Comparison of ENCODE assay signal across 17 mouse cellular contexts in genomic region chr4:137887993-137888388, GRCm38 (mm10). TPM values are rescaled to one million over a fixed set of nuclear protein-coding genes. Genes with fewer than 3 reads are reported as not detected.
DNase-seq lines count a peak whose midpoint lies in the region; ATAC-seq lines count a peak whose summit lies in the region.
"Had no signal": no experiment of that assay in that cellular context is flagged by ENCODE, and none has a peak within 500 bp of the region (broad histone marks: within the 10 kb centered on the region; RNA-seq: fewer than 3 reads in every experiment).

No protein-coding gene starts in this region.

- ATAC-seq in heart, embryonic 11.5 days (replicated peaks; ENCODE audit: insufficient number of reproducible peaks, low FRiP score, low TSS enrichment) = peak; percentile 64; the same call in 1 of the 2 replicates
- peak; percentile 43; the same call in 1 of the 2 replicates for ATAC-seq in heart, embryonic 14.5 days (ENCODE audit: insufficient number of reproducible peaks, insufficient read depth, low FRiP score, low read depth)
- ATAC-seq in erythroid progenitor cell, adult 5-6 weeks (replicated peaks; ENCODE audit: low FRiP score, poor library complexity, severe bottlenecking) = no peak
- ATAC-seq: activated CD4-positive, CD25-positive, alpha-beta regulatory T cell, adult 4 months had no signal

- H3K4me1 ChIP-seq in heart, embryonic 11.5 days (ENCODE audit: control insufficient read depth, insufficient read depth, low read length) = peaks cover 37% of the 10 kb centered on the region
- H3K4me1 ChIP-seq in heart, embryonic 14.5 days (ENCODE audit: control insufficient read depth in 2 of 2, insufficient read depth in 2 of 2, low read length in 2 of 2) = peaks cover 5 to 10% of the 10 kb centered on the region in 2 experiments; a peak in 2 of 4 replicates

- WGBS in heart, embryonic 11.5 days (ENCODE audit: insufficient replicate concordance) = 42% methylated on average over 8 of the region's 8 CpGs
- WGBS in heart, embryonic 14.5 days = 44% methylated on average over 8 of the region's 8 CpGs

- H3K27ac ChIP-seq in heart, embryonic 11.5 days (ENCODE audit: low read depth, low read length) = peak overlapping the region; percentile 46; the same call in 1 of the 2 replicates
- H3K27ac ChIP-seq in heart, embryonic 14.5 days (replicated peaks in 1 of 2; ENCODE audit: control insufficient read depth in 1 of 2, insufficient read depth in 1 of 2, low read depth in 2 of 2, low read length in 2 of 2) = no peak overlapping the region
- H3K27ac ChIP-seq: hindbrain, embryonic 15.5 days; kidney, embryonic 15.5 days; layer of hippocampus, adult 2 months; liver, embryonic 14.5 days; stomach, embryonic 15.5 days had no signal

- DNase-seq in heart, postnatal 36 days = no peak
- peak; percentile 75 to 86 for DNase-seq in lung, adult 18-20 months
- DNase-seq in lung, postnatal 4 days = peak; percentile 74 to 85
- no peak for DNase-seq in frontal cortex, adult 2 months (ENCODE audit: extremely low spot score in 1 of 2, low spot score in 1 of 2)
- DNase-seq in testis, postnatal 10 days (ENCODE audit: low spot score) = no peak
- DNase-seq: cerebellum, adult 11 months; midbrain, embryonic 14.5 days; thymus, postnatal 25 days had no signal

- H3K4me2 ChIP-seq in heart, embryonic 11.5 days = peak overlapping the region; percentile 24; the same call in 1 of the 2 replicates
- no peak overlapping the region for H3K4me2 ChIP-seq in heart, embryonic 14.5 days (ENCODE audit: low read length)
- H3K4me2 ChIP-seq: hindbrain, embryonic 15.5 days; kidney, embryonic 15.5 days; stomach, embryonic 15.5 days had no signal

- H3K27me3 ChIP-seq in heart, embryonic 11.5 days (ENCODE audit: control insufficient read depth, insufficient read depth, low read length) = no peaks in the 10 kb centered on the region
- peaks cover 3% of the 10 kb centered on the region; the same call in 1 of the 2 replicates for H3K27me3 ChIP-seq in heart, embryonic 14.5 days (ENCODE audit: control insufficient read depth, insufficient read depth, low read length)
- H3K27me3 ChIP-seq: hindbrain, embryonic 15.5 days; kidney, embryonic 15.5 days; stomach, embryonic 15.5 days had no signal

- H3K9ac ChIP-seq in heart, embryonic 11.5 days (ENCODE audit: low read depth, low read length) = no peak overlapping the region
- H3K9ac ChIP-seq in heart, embryonic 14.5 days (ENCODE audit: low read length) = no peak overlapping the region
- H3K9ac ChIP-seq: hindbrain, embryonic 15.5 days; kidney, embryonic 15.5 days; liver, embryonic 14.5 days; stomach, embryonic 15.5 days had no signal

- no peak overlapping the region for H3K4me3 ChIP-seq in heart, embryonic 11.5 days (ENCODE audit: low read depth, low read length)
- H3K4me3 ChIP-seq in heart, embryonic 14.5 days (ENCODE audit: control insufficient read depth in 1 of 2, insufficient read depth in 1 of 2, low read depth in 1 of 2, low read length in 2 of 2) = no peak overlapping the region
- H3K4me3 ChIP-seq: hindbrain, embryonic 15.5 days; kidney, embryonic 15.5 days; layer of hippocampus, adult 2 months; stomach, embryonic 15.5 days had no signal

- H3K36me3 ChIP-seq in heart, embryonic 11.5 days (ENCODE audit: control insufficient read depth, insufficient read depth, low read length) = no peaks in the 10 kb centered on the region
- no peaks in the 10 kb centered on the region for H3K36me3 ChIP-seq in heart, embryonic 14.5 days (ENCODE audit: control insufficient read depth, insufficient read depth, low read length)
- H3K36me3 ChIP-seq: hindbrain, embryonic 15.5 days; kidney, embryonic 15.5 days; stomach, embryonic 15.5 days had no signal

- intact Hi-C loops in heart, postnatal 36 days (cut with DNase I) = no loop called here

- no peaks in the 10 kb centered on the region for H3K9me3 ChIP-seq in heart, embryonic 11.5 days (replicated peaks; ENCODE audit: control insufficient read depth, low read length)
- no peaks in the 10 kb centered on the region for H3K9me3 ChIP-seq in heart, embryonic 14.5 days (ENCODE audit: control insufficient read depth, low read length)
- H3K9me3 ChIP-seq: hindbrain, embryonic 15.5 days; kidney, embryonic 15.5 days; stomach, embryonic 15.5 days had no signal

RNA-seq across cellular contexts. Expression of gene Ece1, which starts 26.0 kb away (rescaled TPM):
- polyA plus RNA-seq in heart, embryonic 11.5 days (2014; fragmentation: Nextera tagmentation; extraction: Ambion mirVana) = 129 and 157 TPM in 2 replicates
- 100 to 1,000 TPM; 113 to 115 TPM for total RNA-seq in heart, postnatal 36 days (2021)
- polyA plus RNA-seq in heart, embryonic 14.5 days (2014; fragmentation: Nextera tagmentation; extraction: Ambion mirVana) = 92.8 and 94.3 TPM in 2 replicates
- polyA plus RNA-seq in frontal cortex, adult 2 months (2012; rRNA removed) = 24.6 and 29.5 TPM in 2 replicates
- total RNA-seq in erythroid progenitor cell, adult 5-6 weeks (2015; ENCODE audit: low replicate concordance) = 1.7 and 2.5 TPM in 2 replicates
- 0.51 and 0.83 TPM in 2 replicates for total RNA-seq in erythroid progenitor cell, adult 5-6 weeks (2017; ENCODE audit: low replicate concordance)

Comparison
In these comparisons a context has a peak if more than half of its experiments do, and no peak if none do; other contexts are left out.
1. DNase-seq: peak in lung, adult 18-20 months (2 of 2) and lung, postnatal 4 days (2 of 2); none in heart, postnatal 36 days (0 of 2), frontal cortex, adult 2 months (0 of 2) and testis, postnatal 10 days (single experiment).